Mouse (Mus musculus): ENCODE results near the gene Cpt1c. TPM values are rescaled to one million over a fixed set of nuclear protein-coding genes. Genes with fewer than 3 reads are reported as not detected.

The Cpt1c gene
- polyA plus RNA-seq, 1 experiment from 2014 or later = 44.2 TPM

DNA sequence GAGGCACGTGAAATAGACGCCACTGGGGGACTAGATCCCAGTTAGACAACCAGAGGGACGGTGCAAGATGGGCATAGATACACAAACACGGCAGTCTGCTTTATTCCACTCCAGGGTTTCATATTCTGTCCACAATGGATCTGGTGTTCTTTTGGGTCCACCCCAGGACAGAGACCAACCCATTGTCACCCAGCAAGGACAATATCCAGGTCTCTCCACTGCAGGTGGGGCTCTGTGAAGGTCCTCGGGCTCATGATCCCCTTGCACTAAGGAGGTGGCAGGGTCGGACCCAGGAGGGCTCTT lies 417 bp upstream of the Cpt1c start:
- Histone ChIP-seq H3K4me1 (peaks cover 32% of the 10 kb centered on the region), H3K4me2 (replicated peaks) (peak overlapping the region; percentile 82), H3K36me3 (peaks cover 50% of the 10 kb centered on the region), H3K9me3 (replicated peaks) (no peaks in the 10 kb centered on the region), H3K4me3 (no peak overlapping the region), H3K27ac (peak overlapping the region; percentile 94), H3K9ac (no peak overlapping the region), H3K27me3 (no peaks in the 10 kb centered on the region)
- ATAC-seq (ENCODE audit: low FRiP score) = no peak
- 26% methylated on average over 6 of the region's 6 CpGs for WGBS

DNA sequence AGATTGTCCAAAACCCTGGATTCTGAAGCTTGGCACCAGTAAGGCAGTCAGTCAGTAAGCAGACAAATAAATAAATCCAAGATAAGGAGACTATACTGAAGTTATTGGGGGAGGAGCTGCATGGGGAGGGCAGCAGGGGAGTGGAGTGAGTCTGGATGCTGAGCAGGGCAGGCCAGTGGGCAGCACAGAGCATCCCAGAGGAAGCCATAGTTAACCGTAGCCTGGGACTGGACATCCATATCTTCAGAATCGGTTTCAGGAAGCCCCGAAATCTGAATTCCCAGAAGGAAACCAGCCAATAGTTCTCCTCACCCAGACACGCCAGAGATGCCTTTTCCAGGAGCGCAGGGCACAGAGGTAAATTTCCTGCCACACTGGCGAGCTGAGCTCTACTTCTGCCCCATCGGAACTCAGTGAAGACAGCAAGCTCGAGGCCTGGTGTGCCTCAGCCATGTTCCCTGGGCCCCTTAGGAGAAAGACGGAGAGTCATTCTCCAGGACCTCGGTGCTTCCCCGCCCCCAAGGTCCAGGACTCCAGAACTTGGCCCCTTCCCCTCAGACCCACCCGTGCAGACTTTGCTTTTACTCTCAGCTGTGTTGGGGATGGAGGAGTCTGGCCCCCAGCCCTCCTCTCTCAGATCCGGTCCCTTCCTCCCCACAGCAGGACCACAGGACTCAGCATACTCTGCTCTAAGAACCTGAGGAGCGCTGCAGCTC lies 1.1 kb downstream of the Cpt1c start:
- Histone ChIP-seq H3K36me3 (peaks cover 35% of the 10 kb centered on the region), H3K4me2 (replicated peaks) (peak overlapping the region; percentile 82), H3K27me3 (no peaks in the 10 kb centered on the region), H3K9me3 (replicated peaks) (no peaks in the 10 kb centered on the region), H3K4me1 (peaks cover 32% of the 10 kb centered on the region), H3K9ac (peak overlapping the region; percentile 75), H3K27ac (peak overlapping the region; percentile 94), H3K4me3 (peak overlapping the region; percentile 43)
- WGBS = 40% methylated on average over 14 of the region's 14 CpGs
- 0 out of 2 replicates have a peak, but pooled peaks have one; percentile 6 for ATAC-seq (ENCODE audit: low FRiP score)

DNA sequence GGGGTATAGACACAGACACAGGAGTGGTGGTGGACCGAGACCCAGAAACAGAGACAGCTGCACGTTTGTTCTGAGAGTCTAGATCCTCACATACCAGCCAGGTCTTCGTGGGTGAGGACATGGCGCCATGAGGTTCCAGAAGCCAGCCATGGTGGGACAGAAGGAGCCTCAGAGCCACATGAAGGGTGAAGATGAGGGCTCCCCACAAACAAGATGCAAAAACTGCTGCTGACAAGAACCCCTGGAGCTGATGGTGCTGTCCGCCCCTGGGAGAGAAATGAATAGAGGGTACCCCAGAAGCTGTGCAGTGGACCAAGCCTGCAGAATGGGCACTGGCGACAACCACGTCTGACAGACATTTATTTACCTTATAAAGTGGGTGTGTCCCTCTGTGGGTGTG lies 3.5 kb downstream of the Cpt1c start:
- Histone ChIP-seq H3K36me3 (peaks cover 20% of the 10 kb centered on the region), H3K27me3 (no peaks in the 10 kb centered on the region), H3K27ac (peak overlapping the region; percentile 62), H3K9me3 (replicated peaks) (no peaks in the 10 kb centered on the region), H3K9ac (peak overlapping the region; percentile 72), H3K4me2 (replicated peaks) (peak overlapping the region; percentile 80), H3K4me3 (peak overlapping the region; percentile 37), H3K4me1 (peaks cover 32% of the 10 kb centered on the region)
- 75% methylated on average over 7 of the region's 7 CpGs for WGBS
- ATAC-seq (ENCODE audit: low FRiP score) = no peak

DNA sequence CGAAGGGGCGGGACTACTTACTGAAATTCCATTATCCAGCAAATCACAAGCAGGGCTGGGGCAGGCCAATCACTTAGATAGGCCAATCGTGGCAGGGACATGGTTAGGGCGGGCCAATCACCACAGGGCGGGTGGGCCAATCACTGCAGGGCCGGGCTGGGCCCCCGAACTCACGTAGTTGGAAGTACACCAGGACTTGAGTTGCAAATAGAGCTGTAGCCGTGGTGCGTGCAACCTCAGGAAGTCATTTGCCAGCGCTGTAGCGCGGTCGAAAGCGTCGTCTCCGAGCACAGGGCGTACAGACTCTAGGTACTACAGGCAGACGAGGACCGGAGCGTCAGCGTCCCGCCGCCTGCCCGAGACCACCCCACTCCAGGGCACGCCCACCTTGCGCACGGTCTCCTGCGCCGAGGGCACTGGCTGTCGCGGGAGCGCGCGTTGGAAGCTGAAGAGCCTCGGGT lies 4.4 kb downstream of the Cpt1c start:
- H3K9ac ChIP-seq = peak overlapping the region; percentile 72
- under 1% methylated on average over 36 of the region's 36 CpGs for WGBS

DNA sequence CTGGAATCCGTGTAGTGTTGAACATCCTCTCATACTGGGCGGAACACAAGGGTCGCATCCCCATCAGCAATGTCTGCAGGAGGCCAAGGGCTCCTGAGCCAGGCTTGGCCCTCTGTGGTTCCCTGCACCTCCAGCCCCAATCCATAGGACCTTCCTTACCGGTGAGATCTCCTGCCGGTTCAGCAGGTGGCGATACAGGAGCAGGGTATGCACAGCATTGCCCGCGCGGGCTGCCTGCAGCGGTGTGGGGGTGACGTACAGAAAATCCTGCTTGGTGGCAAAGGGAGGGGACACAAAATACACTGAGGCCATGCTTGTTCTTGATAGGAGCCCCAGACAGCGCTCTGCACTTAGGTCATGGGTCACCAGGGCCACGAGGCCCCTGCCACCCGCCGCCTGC lies 8.0 kb downstream of the Cpt1c start:
- H3K9ac ChIP-seq = no peak overlapping the region
- no peaks in the 10 kb centered on the region for H3K9me3 ChIP-seq (replicated peaks)
- no peak overlapping the region for H3K4me3 ChIP-seq
- WGBS = 78% methylated on average over 15 of the region's 15 CpGs
- peaks cover 49% of the 10 kb centered on the region for H3K36me3 ChIP-seq
- no peak overlapping the region for H3K4me2 ChIP-seq (replicated peaks)
- ATAC-seq (ENCODE audit: low FRiP score) = no peak
- H3K4me1 ChIP-seq = peaks cover 11% of the 10 kb centered on the region
- no peaks in the 10 kb centered on the region for H3K27me3 ChIP-seq
- H3K27ac ChIP-seq = no peak overlapping the region

More for the DNA sequence above, 4.4 kb downstream of the Cpt1c start:
- peak; percentile 94 for ATAC-seq (ENCODE audit: low FRiP score)
- Histone ChIP-seq H3K4me1 (peaks cover 29% of the 10 kb centered on the region), H3K36me3 (peaks cover 20% of the 10 kb centered on the region), H3K27me3 (no peaks in the 10 kb centered on the region), H3K27ac (peak overlapping the region; percentile 62), H3K4me3 (peak overlapping the region; percentile 37), H3K4me2 (replicated peaks) (peak overlapping the region; percentile 80), H3K9me3 (replicated peaks) (no peaks in the 10 kb centered on the region)

DNA sequence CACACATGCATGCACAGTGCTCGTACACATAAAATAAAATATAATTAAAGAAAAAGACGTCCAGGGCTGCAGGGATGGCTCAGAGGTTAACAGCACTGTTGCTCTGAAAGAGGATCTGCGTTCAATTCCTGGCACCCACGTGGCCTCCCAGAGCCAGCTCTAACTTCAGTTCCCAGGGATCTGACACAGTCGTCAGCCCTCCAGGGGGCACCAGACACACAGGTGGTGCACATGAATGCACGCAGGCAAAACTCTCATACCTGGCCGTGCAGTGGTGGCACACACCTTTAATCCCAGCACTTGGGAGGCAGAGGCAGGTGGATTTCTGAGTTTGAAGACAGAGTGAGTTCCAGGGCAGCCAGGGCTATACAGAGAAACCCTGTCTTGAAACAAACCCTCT lies 8.7 kb downstream of the Cpt1c start:
- Histone ChIP-seq H3K4me1 (peaks cover 5% of the 10 kb centered on the region), H3K27ac (no peak overlapping the region), H3K9ac (no peak overlapping the region), H3K4me3 (no peak overlapping the region), H3K36me3 (peaks cover 55% of the 10 kb centered on the region), H3K4me2 (replicated peaks) (no peak overlapping the region), H3K9me3 (replicated peaks) (no peaks in the 10 kb centered on the region), H3K27me3 (no peaks in the 10 kb centered on the region)
- WGBS = 84% methylated on average over 7 of the region's 7 CpGs
- ATAC-seq (ENCODE audit: low FRiP score) = no peak

DNA sequence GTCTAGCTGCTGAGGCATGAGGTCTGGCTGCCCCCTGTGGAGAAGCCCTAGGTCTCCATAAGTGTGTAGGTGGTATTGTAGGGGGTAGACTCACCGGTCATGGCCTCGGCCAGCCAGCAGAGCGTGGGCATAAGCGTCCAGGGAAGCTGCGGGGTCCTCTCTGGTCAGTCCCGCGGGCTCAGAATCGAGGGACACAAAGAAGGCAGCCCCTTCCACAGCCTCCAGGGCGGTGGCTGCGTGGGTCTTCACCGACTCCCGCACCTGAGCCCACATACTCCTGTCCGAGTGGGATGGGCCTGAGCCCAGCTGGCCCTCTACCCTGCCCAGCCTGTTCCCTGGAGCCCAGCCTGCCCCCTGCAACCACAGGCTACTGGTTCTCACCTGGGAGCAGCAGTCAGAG lies 9.7 kb downstream of the Cpt1c start:
- no peaks in the 10 kb centered on the region for H3K27me3 ChIP-seq
- H3K9ac ChIP-seq = no peak overlapping the region
- H3K4me3 ChIP-seq = no peak overlapping the region
- no peak overlapping the region for H3K4me2 ChIP-seq (replicated peaks)
- no peak overlapping the region for H3K27ac ChIP-seq
- peaks cover 64% of the 10 kb centered on the region for H3K36me3 ChIP-seq
- no peaks in the 10 kb centered on the region for H3K9me3 ChIP-seq (replicated peaks)
- no peak for ATAC-seq (ENCODE audit: low FRiP score)
- 90% methylated on average over 13 of the region's 13 CpGs for WGBS
- H3K4me1 ChIP-seq = no peaks in the 10 kb centered on the region

DNA sequence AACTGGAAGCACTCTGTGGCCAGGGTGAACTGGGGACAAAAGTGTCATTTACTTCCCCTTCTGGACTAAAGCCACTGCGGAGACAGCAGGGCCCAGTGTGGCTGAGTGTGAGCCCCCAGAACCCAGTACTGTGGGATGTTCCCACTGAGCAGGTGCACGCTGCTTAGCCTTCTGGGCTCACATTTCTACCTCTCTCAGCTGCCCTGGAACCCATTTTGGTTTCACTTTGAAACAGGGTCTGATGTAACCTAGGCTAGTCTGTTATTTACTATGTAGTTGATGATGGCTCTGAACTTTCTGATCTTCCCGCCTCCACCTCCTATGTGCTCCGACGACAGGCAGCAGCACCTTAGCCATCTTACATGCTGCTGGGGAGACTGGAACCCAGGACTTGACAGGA lies 11.8 kb downstream of the Cpt1c start:
- Histone ChIP-seq H3K4me3 (no peak overlapping the region), H3K4me1 (no peaks in the 10 kb centered on the region), H3K27ac (no peak overlapping the region), H3K4me2 (replicated peaks) (no peak overlapping the region), H3K9me3 (replicated peaks) (no peaks in the 10 kb centered on the region), H3K9ac (no peak overlapping the region), H3K27me3 (no peaks in the 10 kb centered on the region), H3K36me3 (peaks cover 75% of the 10 kb centered on the region)
- no peak for ATAC-seq (ENCODE audit: low FRiP score)
- 95% methylated on average over 5 of the region's 5 CpGs for WGBS

DNA sequence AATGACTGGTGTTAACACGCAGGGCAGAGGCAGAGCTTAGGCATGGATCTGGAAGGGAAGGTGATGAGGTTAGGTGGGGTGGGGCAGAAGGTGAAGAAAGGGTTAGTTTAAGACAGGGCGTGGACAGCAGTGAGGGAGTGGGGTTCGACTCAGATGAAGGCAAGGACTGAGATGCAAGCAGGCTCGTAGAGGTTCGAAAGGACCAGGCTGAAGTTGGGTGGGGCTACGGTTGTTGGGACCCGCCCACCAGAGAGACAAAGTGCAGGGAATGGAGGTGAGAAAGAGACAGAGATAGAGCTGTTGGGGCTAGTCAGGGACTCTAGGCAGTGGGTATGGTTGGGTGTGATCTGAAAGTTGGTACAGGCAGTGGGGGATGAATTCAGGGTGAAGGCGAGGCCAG lies 12.3 kb downstream of the Cpt1c start:
- no peaks in the 10 kb centered on the region for H3K9me3 ChIP-seq (replicated peaks)
- peaks cover 75% of the 10 kb centered on the region for H3K36me3 ChIP-seq
- H3K4me1 ChIP-seq = no peaks in the 10 kb centered on the region
- H3K9ac ChIP-seq = no peak overlapping the region
- WGBS = 81% methylated on average over 8 of the region's 8 CpGs
- H3K4me3 ChIP-seq = no peak overlapping the region
- ATAC-seq (ENCODE audit: low FRiP score) = no peak
- H3K27ac ChIP-seq = no peak overlapping the region
- H3K27me3 ChIP-seq = no peaks in the 10 kb centered on the region
- no peak overlapping the region for H3K4me2 ChIP-seq (replicated peaks)

DNA sequence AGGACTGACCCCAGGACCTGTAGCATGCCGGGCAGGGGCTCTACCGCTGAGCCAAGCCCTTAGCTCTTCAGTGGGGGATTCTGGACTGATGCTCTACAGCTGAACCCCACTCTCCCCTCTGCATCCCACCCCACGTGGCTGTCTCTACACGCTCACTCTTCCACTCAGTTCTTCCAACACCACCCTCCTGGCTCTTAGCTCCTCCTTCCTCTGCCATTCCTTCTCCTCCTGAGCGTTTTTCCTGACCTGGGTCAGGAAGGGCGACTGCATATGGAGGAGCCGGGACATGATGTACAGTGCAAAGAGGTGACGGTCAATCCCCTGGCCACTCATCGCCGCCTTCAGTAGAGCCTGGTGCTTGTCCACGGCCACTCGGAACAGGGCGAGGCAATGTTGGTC lies 14.1 kb downstream of the Cpt1c start:
- Histone ChIP-seq H3K4me1 (no peaks in the 10 kb centered on the region), H3K9me3 (replicated peaks) (no peaks in the 10 kb centered on the region), H3K27ac (no peak overlapping the region), H3K9ac (no peak overlapping the region), H3K27me3 (no peaks in the 10 kb centered on the region), H3K36me3 (peaks cover 59% of the 10 kb centered on the region), H3K4me3 (no peak overlapping the region), H3K4me2 (replicated peaks) (no peak overlapping the region)
- 89% methylated on average over 13 of the region's 13 CpGs for WGBS
- ATAC-seq (ENCODE audit: low FRiP score) = no peak

DNA sequence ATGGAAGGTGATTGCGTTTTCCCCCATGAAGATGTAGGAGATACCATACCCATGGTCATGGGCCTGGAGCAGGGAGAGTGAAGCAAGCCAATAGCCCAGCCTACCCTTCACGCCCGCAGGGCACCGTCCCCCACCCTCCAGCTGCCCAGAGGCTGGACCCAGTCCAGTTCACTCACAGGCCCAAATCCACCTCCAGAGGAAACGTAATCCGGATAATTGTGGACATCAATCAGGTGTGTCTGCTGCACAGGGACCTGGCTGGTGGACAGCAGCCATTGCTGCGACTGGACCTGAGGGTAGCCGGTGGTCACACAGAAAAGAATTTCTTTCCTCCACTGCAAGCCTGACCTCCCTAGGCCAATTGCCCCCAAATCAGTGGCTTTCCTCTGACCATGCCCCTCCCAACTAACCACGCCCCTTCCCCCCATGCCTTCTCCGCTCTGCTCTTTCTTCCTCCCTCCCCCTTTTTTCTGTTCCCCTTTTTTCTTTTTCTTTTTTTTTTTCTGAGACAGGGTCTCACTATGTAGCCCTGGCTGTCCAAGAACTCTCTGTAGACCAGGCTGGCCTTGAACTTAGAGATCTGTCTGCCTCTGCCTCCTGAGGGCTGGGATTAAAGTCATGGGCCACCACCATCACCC lies 14.7 kb downstream of the Cpt1c start:
- Histone ChIP-seq H3K9ac (no peak overlapping the region), H3K36me3 (peaks cover 54% of the 10 kb centered on the region), H3K27ac (no peak overlapping the region), H3K9me3 (replicated peaks) (no peaks in the 10 kb centered on the region), H3K4me3 (no peak overlapping the region), H3K4me2 (replicated peaks) (no peak overlapping the region), H3K4me1 (no peaks in the 10 kb centered on the region), H3K27me3 (no peaks in the 10 kb centered on the region)
- ATAC-seq (ENCODE audit: low FRiP score) = no peak
- 92% methylated on average over 10 of the region's 10 CpGs for WGBS

DNA sequence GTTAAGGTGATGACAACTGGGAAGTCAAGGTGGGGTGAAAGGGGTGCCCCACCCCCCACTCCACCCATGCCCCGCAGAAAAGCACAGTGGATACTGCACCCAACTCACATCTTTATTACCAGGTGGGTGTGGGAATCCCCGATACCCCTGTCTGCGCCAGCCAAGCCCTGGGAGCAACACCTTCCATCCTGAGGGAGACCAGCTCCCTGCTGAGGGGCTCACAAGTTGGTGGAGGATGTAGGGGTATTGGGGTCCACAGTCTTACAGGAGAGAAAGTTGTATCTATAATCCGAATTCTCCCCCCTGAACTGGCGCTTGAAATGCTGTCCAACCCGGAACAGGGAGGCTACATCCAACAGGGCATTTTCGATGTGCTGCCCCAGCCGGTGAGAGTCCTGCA lies 15.4 kb downstream of the Cpt1c start:
- H3K27ac ChIP-seq = no peak overlapping the region
- no peaks in the 10 kb centered on the region for H3K9me3 ChIP-seq (replicated peaks)
- H3K4me2 ChIP-seq (replicated peaks) = no peak overlapping the region
- no peak overlapping the region for H3K4me3 ChIP-seq
- 82% methylated on average over 8 of the region's 8 CpGs for WGBS
- ATAC-seq (ENCODE audit: low FRiP score) = no peak
- H3K27me3 ChIP-seq = no peaks in the 10 kb centered on the region
- H3K9ac ChIP-seq = no peak overlapping the region
- H3K4me1 ChIP-seq = no peaks in the 10 kb centered on the region
- H3K36me3 ChIP-seq = peaks cover 51% of the 10 kb centered on the region

DNA sequence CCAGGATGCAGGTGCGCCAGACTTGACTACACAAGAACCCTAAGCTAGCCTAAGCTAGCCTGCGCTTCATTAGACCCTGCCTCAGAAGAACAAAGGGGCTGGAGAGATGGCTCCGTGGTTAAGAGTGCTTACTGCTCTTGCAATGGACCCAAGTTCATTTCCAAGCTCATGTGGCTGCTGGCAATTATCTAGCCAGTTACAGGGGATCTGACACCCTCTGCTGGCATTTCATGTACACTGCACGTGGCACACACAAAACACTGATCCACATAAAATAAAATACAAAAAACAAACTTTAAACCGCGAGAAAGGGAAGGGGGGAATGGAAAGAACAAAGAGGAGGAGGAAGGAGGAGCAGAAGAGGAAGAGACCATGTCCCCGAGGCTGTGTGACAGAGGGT lies 16.4 kb downstream of the Cpt1c start:
- Histone ChIP-seq H3K4me2 (replicated peaks) (no peak overlapping the region), H3K9me3 (replicated peaks) (no peaks in the 10 kb centered on the region), H3K9ac (no peak overlapping the region), H3K4me3 (no peak overlapping the region), H3K27ac (no peak overlapping the region), H3K27me3 (no peaks in the 10 kb centered on the region), H3K4me1 (no peaks in the 10 kb centered on the region), H3K36me3 (peaks cover 41% of the 10 kb centered on the region)
- ATAC-seq (ENCODE audit: low FRiP score) = no peak
- 62% methylated on average over 7 of the region's 7 CpGs for WGBS
